Mouse (Mus musculus) limb, embryonic 13.5 days (tissue): ENCODE measurements around the gene Bco1. TPM values are rescaled to one million over a fixed set of nuclear protein-coding genes. Genes with fewer than 3 reads are reported as not detected.

Experiments used
- ATAC-seq: fragments of 200-750 bp; cut with Nextera tagmentation; 2 replicates; pipeline ENCODE4 v1.8.0; 2017; ENCODE audit warnings: low read depth, moderate number of reproducible peaks, moderate TSS enrichment; ENCODE audit not compliant: low FRiP score
- H3K27ac ChIP-seq: fragments of 300-500 bp; sonication (generic); 2 replicates; pipeline ENCODE4 v1.5.1; 2015; ENCODE audit warnings: inconsistent platforms, mild to moderate bottlenecking, moderate library complexity
- H3K27me3 ChIP-seq: fragments of 300-500 bp; sonication (generic); 2 replicates; pipeline ENCODE4 v1.6.1; 2015; ENCODE audit warnings: mild to moderate bottlenecking, inconsistent platforms
- H3K36me3 ChIP-seq: fragments of 300-500 bp; sonication (generic); 2 replicates; pipeline ENCODE4 v1.6.1; 2015; ENCODE audit warnings: inconsistent platforms, mild to moderate bottlenecking, moderate library complexity
- H3K4me1 ChIP-seq: fragments of 300-500 bp; sonication (generic); 2 replicates; pipeline ENCODE4 v1.6.1; 2015; ENCODE audit warnings: inconsistent platforms
- H3K4me2 ChIP-seq: fragments of 300-500 bp; sonication (generic); replicated peaks from 2 replicates; pipeline ENCODE4 v1.6.1; 2015; ENCODE audit warnings: inconsistent platforms, mild to moderate bottlenecking, moderate library complexity
- H3K4me3 ChIP-seq: fragments of 300-500 bp; sonication (generic); 2 replicates; pipeline ENCODE4 v1.5.1; 2015; ENCODE audit warnings: moderate library complexity, mild to moderate bottlenecking, inconsistent platforms
- H3K9ac ChIP-seq: fragments of 300-500 bp; sonication (generic); 2 replicates; pipeline ENCODE4 v1.6.1; 2015; ENCODE audit warnings: mild to moderate bottlenecking, inconsistent platforms
- H3K9me3 ChIP-seq: fragments of 300-500 bp; sonication (generic); 2 replicates; pipeline ENCODE4 v1.6.1; 2016; ENCODE audit warnings: inconsistent platforms
- WGBS: fragments of 180-500 bp; shearing (Covaris S2); methylation state at CpG from one replicate; pipeline ENCODE4 v1.1.7; 2015; 5-methylcytosine and 5-hydroxymethylcytosine counted together
- polyA plus RNA-seq: library from polyadenylated mRNA; unstranded; fragments of >200 nt; fragmentation: Nextera tagmentation; extraction: Ambion mirVana; gene quantifications from 2 replicates; pipeline ENCODE4 v1.2.1, GENCODE M21; 2015

Gene Bco1
- polyA plus RNA-seq, 1 experiment from 2014 or later = 0.70 TPM

DNA sequence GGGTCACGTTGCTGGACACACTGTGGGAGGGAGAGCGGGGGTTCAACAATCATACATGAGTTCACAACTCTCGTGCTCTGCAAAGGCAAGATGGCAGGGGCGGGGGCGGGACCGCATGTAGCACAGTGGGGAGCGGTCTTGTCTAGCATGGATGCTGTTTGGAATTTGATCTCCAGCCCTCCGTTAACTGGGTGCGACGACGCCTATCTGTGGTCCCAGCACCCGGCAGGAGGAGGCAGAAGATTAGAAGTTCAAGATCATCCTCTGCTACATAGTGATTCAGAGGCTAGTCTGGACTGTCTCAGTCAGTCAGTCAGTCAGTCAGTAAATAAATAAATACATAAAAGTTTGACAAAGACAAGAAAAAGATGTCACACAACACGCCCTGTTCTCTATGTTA, 27.4 kb upstream of the Bco1 start:
- H3K36me3 ChIP-seq = no peaks in the 10 kb centered on the region
- no peaks in the 10 kb centered on the region for H3K27me3 ChIP-seq
- no peaks in the 10 kb centered on the region for H3K4me1 ChIP-seq
- 79% methylated on average over 13 of the region's 13 CpGs for WGBS
- ATAC-seq = no peak
- H3K4me3 ChIP-seq = no peak overlapping the region
- H3K27ac ChIP-seq = no peak overlapping the region
- H3K9ac ChIP-seq = no peak overlapping the region
- H3K4me2 ChIP-seq = no peak overlapping the region
- H3K9me3 ChIP-seq = no peaks in the 10 kb centered on the region

DNA sequence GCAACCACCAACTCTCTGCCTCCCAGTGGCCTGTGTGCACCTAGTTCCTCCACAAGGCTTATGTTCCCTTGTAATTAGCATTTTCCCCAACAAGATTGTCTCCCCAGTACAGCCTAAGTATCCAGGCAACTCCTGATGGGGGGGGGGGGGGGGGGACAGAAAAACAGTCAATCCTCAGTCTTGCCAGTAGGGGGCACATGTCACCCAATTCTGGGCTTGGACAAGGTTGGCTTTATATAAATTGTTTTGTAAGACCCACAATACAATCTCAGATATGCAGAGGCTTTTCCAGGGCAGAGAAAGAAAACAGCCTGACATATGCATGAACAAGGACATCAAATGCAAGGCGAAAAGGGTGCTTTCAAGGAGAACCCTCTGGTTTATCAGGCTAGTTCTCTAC, 25.9 kb upstream of the Bco1 start:
- H3K4me1 ChIP-seq = no peaks in the 10 kb centered on the region
- 77% methylated on average over 1 of the region's 1 CpGs for WGBS
- H3K9me3 ChIP-seq = no peaks in the 10 kb centered on the region
- no peak overlapping the region for H3K4me2 ChIP-seq
- no peak overlapping the region for H3K4me3 ChIP-seq
- no peaks in the 10 kb centered on the region for H3K36me3 ChIP-seq
- no peaks in the 10 kb centered on the region for H3K27me3 ChIP-seq
- H3K27ac ChIP-seq = no peak overlapping the region
- H3K9ac ChIP-seq = no peak overlapping the region
- ATAC-seq = no peak

DNA sequence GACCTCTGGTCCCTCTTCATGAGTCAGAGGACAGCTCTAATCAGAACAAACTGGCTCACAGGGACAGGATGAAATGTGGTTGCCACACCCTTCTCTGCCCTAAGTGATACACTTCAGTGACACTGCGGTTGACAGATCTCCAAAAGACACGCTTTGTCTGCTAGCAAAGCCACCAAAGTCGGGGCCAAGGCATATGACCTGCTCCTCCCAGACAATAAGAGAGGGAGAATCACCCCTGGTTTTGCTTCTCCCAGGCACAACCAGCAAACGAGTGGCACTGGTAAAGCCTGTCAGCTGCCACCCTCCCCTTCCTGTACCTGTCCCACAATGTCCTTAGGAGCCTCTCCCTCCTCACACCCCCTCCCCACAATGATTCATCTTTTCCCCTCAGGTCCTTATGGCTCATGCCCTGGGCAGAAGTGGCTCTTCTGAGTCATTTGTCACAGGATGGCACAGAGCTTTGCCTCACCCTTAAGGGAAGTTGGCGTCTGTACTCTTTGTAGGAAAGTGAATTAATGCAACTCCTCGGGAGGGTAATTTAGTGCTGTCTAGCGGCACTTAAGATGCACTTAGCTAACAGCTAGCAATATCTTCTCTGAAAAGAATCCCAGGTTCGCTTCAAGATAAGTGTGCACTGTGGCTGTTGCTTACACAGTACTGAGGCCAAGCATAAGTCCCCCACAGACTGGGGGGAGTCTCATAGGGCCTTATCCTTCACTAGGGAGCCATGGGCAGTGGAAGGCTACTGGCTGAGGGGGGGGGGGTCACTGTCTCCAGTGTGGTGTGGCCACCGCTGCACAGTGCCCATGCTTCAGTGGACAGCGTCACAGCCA, 21.1 kb upstream of the Bco1 start:
- 67% methylated on average over 10 of the region's 10 CpGs for WGBS
- H3K4me1 ChIP-seq = no peaks in the 10 kb centered on the region
- H3K27me3 ChIP-seq = no peaks in the 10 kb centered on the region
- no peak overlapping the region for H3K4me3 ChIP-seq
- no peaks in the 10 kb centered on the region for H3K9me3 ChIP-seq
- H3K36me3 ChIP-seq = no peaks in the 10 kb centered on the region
- H3K4me2 ChIP-seq = no peak overlapping the region
- ATAC-seq = no peak
- H3K9ac ChIP-seq = no peak overlapping the region
- H3K27ac ChIP-seq = no peak overlapping the region

DNA sequence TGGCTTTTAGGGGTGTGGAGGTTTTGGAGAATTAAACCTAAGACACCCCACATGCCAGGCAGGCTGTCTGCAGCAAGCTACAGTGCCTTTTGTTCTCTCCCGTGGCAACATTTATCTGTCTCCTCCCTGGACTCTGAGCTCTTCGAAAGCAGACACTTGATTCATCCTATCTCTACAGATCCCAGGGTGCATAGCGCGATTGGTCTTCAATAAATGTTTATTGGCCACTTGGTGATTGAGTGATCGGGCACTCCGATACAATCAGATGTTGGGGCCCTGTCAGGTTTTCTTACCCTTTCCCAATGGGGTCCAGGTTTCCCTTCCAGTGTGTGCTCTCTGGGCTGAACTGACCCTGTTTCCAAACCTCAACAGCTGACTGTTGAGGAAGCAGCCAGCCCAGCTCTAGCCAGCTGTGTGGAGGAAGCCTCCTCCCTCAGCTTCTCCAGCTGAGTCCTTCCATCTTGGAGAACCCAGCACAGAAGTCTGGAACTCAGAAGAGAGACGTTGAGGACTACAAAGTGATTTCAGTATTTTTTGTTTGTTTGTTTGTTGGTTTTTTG, 17.2 kb upstream of the Bco1 start:
- no peaks in the 10 kb centered on the region for H3K9me3 ChIP-seq
- 83% methylated on average over 7 of the region's 7 CpGs for WGBS
- no peaks in the 10 kb centered on the region for H3K36me3 ChIP-seq
- no peak overlapping the region for H3K4me3 ChIP-seq
- no peak overlapping the region for H3K4me2 ChIP-seq
- no peak overlapping the region for H3K9ac ChIP-seq
- H3K27ac ChIP-seq = no peak overlapping the region
- ATAC-seq = no peak
- 0 out of 2 replicates have a peak, but pooled peaks cover 2% of the 10 kb centered on the region for H3K27me3 ChIP-seq
- no peaks in the 10 kb centered on the region for H3K4me1 ChIP-seq

DNA sequence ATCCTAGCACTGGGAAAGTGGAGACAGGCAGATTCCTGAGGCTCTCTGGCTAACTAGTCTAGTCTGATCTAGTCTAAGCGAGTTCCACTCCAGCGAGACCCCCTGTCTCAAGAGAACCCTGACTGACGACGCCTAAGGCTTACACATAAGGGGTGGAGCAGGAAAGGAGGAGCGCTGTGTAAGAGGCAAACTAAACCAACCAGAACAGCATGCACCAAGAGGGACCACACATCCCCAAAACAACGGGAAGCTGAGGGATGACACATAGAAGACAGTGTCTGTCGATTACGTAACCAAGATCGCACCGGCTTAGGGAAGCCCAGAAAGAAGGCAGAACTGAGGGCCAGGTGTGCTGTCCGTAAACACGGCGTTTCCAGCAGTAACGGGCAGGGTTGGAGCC, 16.0 kb upstream of the Bco1 start:
- WGBS = 84% methylated on average over 14 of the region's 14 CpGs
- no peak overlapping the region for H3K27ac ChIP-seq
- no peaks in the 10 kb centered on the region for H3K36me3 ChIP-seq
- no peak overlapping the region for H3K4me3 ChIP-seq
- H3K9me3 ChIP-seq = no peaks in the 10 kb centered on the region
- H3K9ac ChIP-seq = no peak overlapping the region
- no peaks in the 10 kb centered on the region for H3K4me1 ChIP-seq
- no peak for ATAC-seq
- H3K4me2 ChIP-seq = no peak overlapping the region
- 0 out of 2 replicates have a peak, but pooled peaks cover 2% of the 10 kb centered on the region for H3K27me3 ChIP-seq

DNA sequence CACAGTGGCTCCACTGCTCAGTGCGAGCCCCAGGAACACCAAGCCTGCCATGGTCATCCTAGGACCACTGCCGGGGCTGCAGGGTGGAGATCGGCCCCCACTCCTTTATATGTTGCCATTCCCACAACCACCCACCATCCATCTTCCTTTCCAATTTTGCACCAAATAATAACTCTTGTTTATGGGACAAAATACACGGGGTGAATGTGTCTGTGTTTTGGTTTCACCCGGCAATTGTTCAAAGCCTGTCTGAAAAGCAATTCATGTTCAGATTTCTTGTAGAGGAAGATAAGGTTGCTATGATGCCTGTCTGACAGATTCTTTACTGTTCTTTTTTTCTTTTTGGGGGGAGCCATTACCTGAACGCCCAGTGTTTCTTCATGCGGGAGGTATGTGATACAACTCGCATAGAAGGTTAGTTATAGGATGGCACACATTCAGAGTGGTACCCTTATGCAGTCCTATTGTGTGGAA, 13.2 kb upstream of the Bco1 start, which contains the start of gene Pkd1l2:
Gene Pkd1l2, minus strand, starts transcription at position 51 of the 474 bp plus-strand sequence.
- no peak within 1 kb of the TSS for H3K9ac ChIP-seq
- H3K4me2 ChIP-seq = no peak within 1 kb of the TSS
- H3K27ac ChIP-seq = no peak within 1 kb of the TSS
- H3K27me3 ChIP-seq = 0 out of 2 replicates have a peak, but pooled peaks cover 2% of the 10 kb centered on the region
- H3K4me3 ChIP-seq = no peak within 1 kb of the TSS
- H3K9me3 ChIP-seq = no peaks in the 10 kb centered on the region
- ATAC-seq = no peak
- H3K4me1 ChIP-seq = no peaks in the 10 kb centered on the region
- 84% methylated on average over 8 of the region's 8 CpGs for WGBS
- H3K36me3 ChIP-seq = no peaks in the 10 kb centered on the region

DNA sequence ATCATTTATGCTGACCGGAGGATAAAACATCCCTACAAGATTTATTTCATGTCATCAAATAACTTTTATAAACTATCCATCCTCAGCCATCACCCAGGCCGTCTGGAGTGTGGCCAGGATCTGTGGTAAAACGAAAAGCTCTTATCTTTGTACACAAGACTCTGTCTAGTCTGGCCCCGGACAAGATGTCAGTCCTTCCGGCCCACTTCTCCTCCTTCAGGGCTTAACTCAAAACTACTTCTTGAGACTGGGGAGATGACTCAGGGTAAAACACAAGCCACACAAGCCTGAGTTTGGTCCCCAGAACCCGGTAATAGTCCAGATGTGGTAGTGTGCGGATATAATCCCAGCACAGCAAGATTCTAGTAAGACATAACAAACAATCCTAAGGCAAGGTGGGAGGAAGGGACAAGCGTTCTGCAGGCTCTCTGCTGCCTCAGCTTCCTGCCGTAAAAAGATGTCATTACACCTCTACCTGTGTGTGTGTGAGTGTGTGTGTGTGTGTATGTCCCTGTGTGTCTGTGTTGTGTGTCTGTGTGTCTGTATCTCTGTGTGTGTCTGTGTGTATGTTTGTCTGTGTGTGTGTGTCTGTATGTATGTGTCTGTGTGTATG, 12.6 kb upstream of the Bco1 start:
- Histone ChIP-seq H3K9ac (no peak overlapping the region), H3K27ac (no peak overlapping the region), H3K4me1 (no peaks in the 10 kb centered on the region), H3K36me3 (no peaks in the 10 kb centered on the region), H3K4me2 (no peak overlapping the region), H3K4me3 (no peak overlapping the region), H3K9me3 (no peaks in the 10 kb centered on the region), H3K27me3 (0 out of 2 replicates have a peak, but pooled peaks cover 2% of the 10 kb centered on the region)
- ATAC-seq = no peak
- 63% methylated on average over 9 of the region's 9 CpGs for WGBS

DNA sequence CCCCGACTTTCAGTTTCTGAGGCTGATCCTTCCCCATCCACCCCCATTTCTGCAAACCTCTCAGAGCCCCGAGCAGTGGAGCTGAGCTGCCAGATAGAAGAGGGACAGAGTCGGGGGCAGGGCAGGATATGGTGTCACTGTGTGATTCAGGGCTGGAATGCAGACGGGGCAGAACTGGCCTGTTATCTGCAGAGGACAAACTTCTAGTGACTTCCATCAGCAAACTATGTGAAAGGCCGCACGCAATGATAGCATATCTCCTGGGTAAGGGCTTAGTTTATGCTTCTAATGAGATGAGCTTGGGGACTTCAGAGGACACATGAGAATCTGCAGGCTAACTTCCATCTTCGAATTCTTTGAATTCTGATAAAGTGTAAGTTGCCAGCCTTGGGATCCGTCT, 10.1 kb upstream of the Bco1 start:
- 0 out of 2 replicates have a peak, but pooled peaks cover 2% of the 10 kb centered on the region for H3K27me3 ChIP-seq

DNA sequence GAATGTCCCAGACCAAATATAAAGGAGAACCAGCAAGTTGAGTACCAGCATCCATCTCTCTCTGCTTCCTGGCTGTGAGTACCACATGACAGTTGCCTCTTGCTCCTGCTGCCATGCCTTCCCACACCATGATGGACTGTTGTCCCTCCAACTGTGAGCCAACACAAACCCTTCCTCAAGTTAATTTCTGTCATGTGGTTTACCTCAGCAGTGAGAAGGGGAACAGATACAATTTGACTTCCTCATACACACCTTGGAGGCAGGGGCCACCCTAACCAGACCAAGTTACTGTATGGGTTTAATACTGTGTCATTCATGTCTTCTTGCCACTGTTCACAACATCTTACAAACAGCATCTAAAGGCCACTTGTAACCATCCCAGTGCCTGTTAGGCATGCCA, 8.6 kb upstream of the Bco1 start:
- Histone ChIP-seq H3K9me3 (no peaks in the 10 kb centered on the region), H3K36me3 (no peaks in the 10 kb centered on the region), H3K4me1 (no peaks in the 10 kb centered on the region), H3K9ac (no peak overlapping the region), H3K4me2 (no peak overlapping the region), H3K4me3 (no peak overlapping the region), H3K27me3 (no peaks in the 10 kb centered on the region), H3K27ac (no peak overlapping the region)
- no peak for ATAC-seq

More for the DNA sequence above, 10.1 kb upstream of the Bco1 start:
- Histone ChIP-seq H3K36me3 (no peaks in the 10 kb centered on the region), H3K9me3 (no peaks in the 10 kb centered on the region), H3K4me2 (no peak overlapping the region), H3K4me1 (no peaks in the 10 kb centered on the region), H3K27ac (no peak overlapping the region), H3K4me3 (no peak overlapping the region), H3K9ac (no peak overlapping the region)
- WGBS = 56% methylated on average over 8 of the region's 8 CpGs
- ATAC-seq = no peak

DNA sequence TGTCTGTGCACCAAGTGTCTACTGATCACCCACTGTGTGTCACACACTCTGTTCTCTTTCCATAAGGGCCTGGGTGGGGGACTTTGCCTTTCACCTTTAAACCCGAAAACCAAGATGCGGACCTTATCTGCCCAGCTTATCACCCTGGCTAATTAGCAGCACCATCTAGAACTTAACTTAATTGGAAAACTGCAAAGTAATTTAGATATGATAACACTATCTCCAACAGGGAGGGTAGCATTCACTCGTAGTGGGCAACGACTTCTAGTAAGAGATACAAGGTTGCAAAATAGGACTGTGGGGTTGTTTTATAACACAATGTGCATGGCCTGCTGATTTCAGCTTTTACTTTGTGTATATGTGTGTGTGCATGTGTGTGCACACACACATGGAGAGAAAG, 5.9 kb upstream of the Bco1 start:
- Histone ChIP-seq H3K9me3 (no peaks in the 10 kb centered on the region), H3K27ac (no peak overlapping the region), H3K4me1 (no peaks in the 10 kb centered on the region), H3K4me3 (no peak overlapping the region), H3K36me3 (no peaks in the 10 kb centered on the region), H3K4me2 (no peak overlapping the region), H3K9ac (no peak overlapping the region), H3K27me3 (no peaks in the 10 kb centered on the region)
- ATAC-seq = no peak
- 84% methylated on average over 4 of the region's 4 CpGs for WGBS

DNA sequence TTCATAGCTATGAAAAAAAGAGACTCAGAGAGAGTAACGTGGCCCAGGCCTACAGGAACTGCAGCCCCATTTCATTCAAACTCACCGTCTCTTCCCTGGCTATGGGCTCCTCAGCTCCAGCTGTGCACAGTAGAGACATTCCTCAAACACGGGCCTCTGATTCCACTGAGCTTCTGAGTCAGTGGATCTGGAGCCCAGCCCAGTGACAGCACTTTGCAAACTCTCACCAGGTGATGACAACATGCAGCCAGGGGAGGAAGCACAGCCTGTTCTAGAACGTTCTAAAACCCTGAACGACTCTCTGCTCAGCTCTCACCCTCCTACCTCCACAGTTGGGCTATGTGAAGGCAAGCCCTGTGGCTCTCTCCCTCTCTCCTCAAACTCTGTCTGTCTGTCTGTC, 1.6 kb upstream of the Bco1 start:
- no peak overlapping the region for H3K9ac ChIP-seq
- WGBS = 50% methylated on average over 5 of the region's 5 CpGs
- H3K4me3 ChIP-seq = no peak overlapping the region
- H3K9me3 ChIP-seq = peaks cover 2% of the 10 kb centered on the region; the same call in 1 of the 2 replicates
- no peaks in the 10 kb centered on the region for H3K27me3 ChIP-seq
- no peak overlapping the region for H3K27ac ChIP-seq
- no peak overlapping the region for H3K4me2 ChIP-seq
- ATAC-seq = peak; percentile 62; the same call in 1 of the 2 replicates
- H3K36me3 ChIP-seq = no peaks in the 10 kb centered on the region
- peaks cover 18% of the 10 kb centered on the region for H3K4me1 ChIP-seq

DNA sequence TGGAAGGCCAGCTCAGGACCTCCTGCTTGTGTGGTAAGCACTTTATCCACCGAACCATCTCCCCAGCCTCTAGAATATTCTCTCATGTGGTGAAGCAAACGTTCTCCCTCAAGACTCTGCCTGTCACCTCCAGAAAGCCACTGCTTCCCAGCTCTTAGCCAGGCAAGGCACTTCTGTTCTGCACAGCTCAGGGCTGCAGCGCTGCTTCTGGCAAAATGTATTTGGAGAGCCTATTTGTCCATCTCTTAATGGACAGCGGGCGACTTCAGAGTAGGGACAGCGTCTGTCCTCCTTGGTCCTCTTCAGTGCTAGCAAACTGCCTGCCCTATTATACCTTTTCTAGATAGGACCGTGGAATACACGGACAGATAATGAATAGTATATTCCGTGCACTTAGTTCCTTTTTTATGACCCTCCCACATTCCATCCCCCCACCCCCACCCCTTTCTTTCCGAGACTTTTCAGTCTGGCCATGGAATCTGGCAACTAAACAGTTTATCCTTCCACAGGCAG, 1.5 kb downstream of the Bco1 start:
- peak overlapping the region; percentile 28; the same call in 1 of the 2 replicates for H3K27ac ChIP-seq
- H3K27me3 ChIP-seq = no peaks in the 10 kb centered on the region
- H3K36me3 ChIP-seq = no peaks in the 10 kb centered on the region
- H3K4me2 ChIP-seq = peak overlapping the region; percentile 43
- no peak for ATAC-seq
- H3K9ac ChIP-seq = no peak overlapping the region
- WGBS = 61% methylated on average over 10 of the region's 10 CpGs
- peaks cover 18% of the 10 kb centered on the region for H3K4me1 ChIP-seq
- no peak overlapping the region for H3K4me3 ChIP-seq
- H3K9me3 ChIP-seq = peaks cover 8% of the 10 kb centered on the region
